ENCODE assay signal across 18 mouse cellular contexts in genomic region chr15:25740271-25740670, GRCm38 (mm10).
DNase-seq lines count a peak whose midpoint lies in the region; ATAC-seq lines count a peak whose summit lies in the region.
"Had no signal": no experiment of that assay in that cellular context is flagged by ENCODE, and none has a peak within 500 bp of the region (broad histone marks: within the 10 kb centered on the region; RNA-seq: fewer than 3 reads in every experiment).

No protein-coding gene starts in this region.

- no peak overlapping the region for H3K9ac ChIP-seq in heart, embryonic 16.5 days (ENCODE audit: low read length)
- H3K9ac ChIP-seq: limb, embryonic 12.5 days; midbrain, embryonic 12.5 days had no signal

- no peak overlapping the region for H3K4me3 ChIP-seq in heart, embryonic 16.5 days (ENCODE audit: low read length)
- H3K4me3 ChIP-seq: gastrocnemius, adult 2 months; limb, embryonic 12.5 days; midbrain, embryonic 12.5 days had no signal

- H3K4me2 ChIP-seq in heart, embryonic 16.5 days (ENCODE audit: low read depth, low read length): no peak overlapping the region
- H3K4me2 ChIP-seq: limb, embryonic 12.5 days; midbrain, embryonic 12.5 days had no signal

- peak overlapping the region; percentile 68 for H3K27ac ChIP-seq in heart, embryonic 16.5 days (ENCODE audit: low read length)
- H3K27ac ChIP-seq: gastrocnemius, adult 2 months; limb, embryonic 12.5 days; midbrain, embryonic 12.5 days had no signal

- no peak for DNase-seq in heart, adult 8-10 months (ENCODE audit: low spot score)
- DNase-seq in A20 (ENCODE audit: low read depth, low spot score) (peak; percentile 61), ZHBTc4 (ENCODE audit: low read depth, low spot score) (peak; percentile 89)
- peak; percentile 32 for DNase-seq in CD4-positive, CD25-positive, alpha-beta regulatory T cell, adult 2 months (ENCODE audit: low read depth, low spot score)
- no peak for DNase-seq in right cerebral cortex, postnatal 4 days
- DNase-seq in frontal cortex, adult 2 months (ENCODE audit: extremely low spot score in 1 of 2, low spot score in 1 of 2): no peak
- no peak for DNase-seq in neural tube, embryonic 10.5 days (ENCODE audit: extremely low spot score, low spot score)
- DNase-seq: cerebellum, postnatal 36 days; gastrocnemius, adult 2 months; heart, adult 18-20 months; heart, postnatal 14 days; kidney, adult 8-10 months; lung, postnatal 36 days had no signal

- no peaks in the 10 kb centered on the region for H3K9me3 ChIP-seq in heart, embryonic 16.5 days (replicated peaks; ENCODE audit: control insufficient read depth, low read length)
- H3K9me3 ChIP-seq: limb, embryonic 12.5 days; midbrain, embryonic 12.5 days had no signal

- peaks cover 13% of the 10 kb centered on the region; the same call in 1 of the 2 replicates for H3K36me3 ChIP-seq in heart, embryonic 16.5 days (ENCODE audit: control insufficient read depth, insufficient read depth)
- H3K36me3 ChIP-seq: G1E had no signal

- no peaks in the 10 kb centered on the region for H3K27me3 ChIP-seq in heart, embryonic 16.5 days (ENCODE audit: control insufficient read depth, insufficient read depth, low read length)
- H3K27me3 ChIP-seq: limb, embryonic 12.5 days; midbrain, embryonic 12.5 days had no signal

- 67% methylated on average over 4 of the region's 4 CpGs for WGBS in heart, embryonic 16.5 days

- ATAC-seq in heart, embryonic 16.5 days (replicated peaks; ENCODE audit: extremely low read depth, insufficient read depth, low FRiP score): no peak
- ATAC-seq: hindbrain, embryonic 16.5 days had no signal

- no peaks in the 10 kb centered on the region for H3K4me1 ChIP-seq in heart, embryonic 16.5 days (ENCODE audit: control insufficient read depth, insufficient read depth, low read length)
- H3K4me1 ChIP-seq: limb, embryonic 12.5 days; midbrain, embryonic 12.5 days had no signal

Comparison
In these comparisons a context has a peak if more than half of its experiments do, and no peak if none do; other contexts are left out.
1. DNase-seq: peak in A20 (single experiment), CD4-positive, CD25-positive, alpha-beta regulatory T cell, adult 2 months (single experiment) and ZHBTc4 (single experiment); none in heart, adult 8-10 months (single experiment), right cerebral cortex, postnatal 4 days (single experiment), frontal cortex, adult 2 months (0 of 2) and neural tube, embryonic 10.5 days (single experiment).